ENCODE assay signal across 34 mouse cellular contexts in the genomic region with DNA sequence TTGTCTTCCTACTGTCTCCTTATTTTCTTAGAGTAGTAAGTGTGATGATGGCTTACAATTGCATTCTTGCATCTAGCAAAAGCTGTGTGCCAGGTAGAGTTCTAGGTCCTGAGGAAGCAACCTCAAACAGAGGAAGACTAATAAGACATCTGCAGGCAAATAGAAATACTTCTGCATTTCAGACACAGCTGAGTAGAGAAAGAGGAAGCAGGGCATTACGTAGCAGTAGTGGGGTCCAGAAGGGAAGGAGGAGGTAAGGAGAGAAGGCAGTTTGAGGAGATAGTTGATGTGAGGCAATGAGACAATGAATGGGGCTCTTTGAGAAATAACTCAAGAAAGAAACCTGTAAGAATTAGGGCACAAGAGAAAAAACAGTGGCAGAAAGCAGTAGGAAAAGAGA. TPM values are rescaled to one million over a fixed set of nuclear protein-coding genes. Genes with fewer than 3 reads are reported as not detected.
DNase-seq lines count a peak whose midpoint lies in the region; ATAC-seq and TF ChIP-seq lines count a peak whose summit lies in the region.
"Had no signal": no experiment of that assay in that cellular context is flagged by ENCODE, and none has a peak within 500 bp of the region (broad histone marks: within the 10 kb centered on the region; RNA-seq: fewer than 3 reads in every experiment).

No protein-coding gene starts in this region.

- ATAC-seq in lung, postnatal 0 days: no peak
- ATAC-seq in common myeloid progenitor, adult 5-6 weeks (replicated peaks; ENCODE audit: low read depth, poor library complexity, severe bottlenecking): peak; percentile 100
- ATAC-seq in neutrophil, adult 5-6 weeks (ENCODE audit: extremely low read depth, insufficient number of reproducible peaks, low FRiP score, poor library complexity, severe bottlenecking): peak; percentile 100
- ATAC-seq: forebrain, embryonic 13.5 days; hindbrain, embryonic 16.5 days; intestine, embryonic 15.5 days had no signal

- no peak overlapping the region for H3K27ac ChIP-seq in lung, postnatal 0 days (ENCODE audit: low read length)
- H3K27ac ChIP-seq: embryonic facial prominence, embryonic 13.5 days; forebrain, embryonic 13.5 days; heart, embryonic 10.5 days; hindbrain, embryonic 10.5 days; intestine, embryonic 15.5 days; midbrain, embryonic 12.5 days; stomach, postnatal 0 days had no signal

- H3K36me3 ChIP-seq in lung, postnatal 0 days (ENCODE audit: insufficient read depth, low read length): no peaks in the 10 kb centered on the region
- H3K36me3 ChIP-seq: embryonic facial prominence, embryonic 13.5 days; heart, embryonic 10.5 days; hindbrain, embryonic 10.5 days; intestine, embryonic 15.5 days; midbrain, embryonic 12.5 days had no signal

- TF ChIP-seq EP300 in lung, postnatal 0 days (IDR thresholded peaks at IDR 0.05): no peak

- H3K4me2 ChIP-seq in lung, postnatal 0 days (replicated peaks; ENCODE audit: low read depth, low read length): no peak overlapping the region
- H3K4me2 ChIP-seq: embryonic facial prominence, embryonic 13.5 days; forebrain, embryonic 13.5 days; intestine, embryonic 15.5 days; midbrain, embryonic 12.5 days had no signal

- no peaks in the 10 kb centered on the region; the same call in 1 of the 2 replicates for H3K4me1 ChIP-seq in lung, postnatal 0 days (ENCODE audit: insufficient read depth, low read depth, low read length)
- H3K4me1 ChIP-seq: embryonic facial prominence, embryonic 13.5 days; forebrain, embryonic 13.5 days; heart, embryonic 10.5 days; hindbrain, embryonic 10.5 days; intestine, embryonic 15.5 days; midbrain, embryonic 12.5 days had no signal

- no peak for TF ChIP-seq CTCF in lung, postnatal 0 days (IDR thresholded peaks at IDR 0.05)

- H3K9me3 ChIP-seq in lung, postnatal 0 days (ENCODE audit: low read length): no peaks in the 10 kb centered on the region
- H3K9me3 ChIP-seq: embryonic facial prominence, embryonic 13.5 days; forebrain, embryonic 13.5 days; heart, embryonic 10.5 days; hindbrain, embryonic 10.5 days; intestine, embryonic 15.5 days; midbrain, embryonic 12.5 days had no signal

- no peak overlapping the region for H3K9ac ChIP-seq in lung, postnatal 0 days (replicated peaks; ENCODE audit: low read depth)
- H3K9ac ChIP-seq: embryonic facial prominence, embryonic 13.5 days; forebrain, embryonic 13.5 days; intestine, embryonic 15.5 days; midbrain, embryonic 12.5 days had no signal

- no peaks in the 10 kb centered on the region for H3K27me3 ChIP-seq in lung, postnatal 0 days (replicated peaks; ENCODE audit: insufficient read depth, low read length)
- H3K27me3 ChIP-seq: embryonic facial prominence, embryonic 13.5 days; intestine, embryonic 15.5 days; midbrain, embryonic 12.5 days had no signal

- 88% methylated on average over 1 of the region's 1 CpGs for WGBS in lung, postnatal 0 days

- DNase-seq in lung, postnatal 0 days (ENCODE audit: low spot score): peak; percentile 16
- no peak for DNase-seq in lung, adult 18-20 months
- peak; percentile 83 for DNase-seq in A20 (ENCODE audit: low read depth, low spot score)
- no peak for DNase-seq in frontal cortex, postnatal 10 days (ENCODE audit: low spot score in 2 of 2)
- no peak for DNase-seq in frontal cortex, postnatal 36 days (ENCODE audit: low spot score in 2 of 2)
- DNase-seq: cerebellum, adult 2 months; cerebellum, postnatal 25 days; embryo, embryonic 11 days; kidney, adult 8-10 months; kidney, postnatal 14 days; lung, adult 2 months; right cerebral cortex, postnatal 25 days; thymus, adult 2 months; thymus, postnatal 4 days had no signal

- no peak overlapping the region for H3K4me3 ChIP-seq in lung, postnatal 0 days (ENCODE audit: low read depth, low read length)
- H3K4me3 ChIP-seq: embryonic facial prominence, embryonic 13.5 days; erythroblast, embryonic 14.5 days; forebrain, embryonic 13.5 days; heart, embryonic 10.5 days; hindbrain, embryonic 10.5 days; intestine, embryonic 15.5 days; midbrain, embryonic 12.5 days had no signal

RNA-seq across cellular contexts. Expression of gene Gm45261, which starts 59.3 kb away (rescaled TPM):
- not detected in 2 replicates for polyA plus RNA-seq in lung, postnatal 0 days (2015; fragmentation: Nextera tagmentation; extraction: Ambion mirVana)
- not detected in 2 replicates for total RNA-seq in common myeloid progenitor, adult 5-6 weeks (2017)
- not detected in 2 replicates for total RNA-seq in neutrophil, adult 5-6 weeks (2017)
- total RNA-seq: adrenal gland, postnatal 4 days; gastrocnemius, adult 8-10 months; layer of hippocampus, adult 18-20 months; layer of hippocampus, postnatal 14 days; liver, adult 2 months had no signal
- polyA plus RNA-seq: cerebellum, adult 2 months; embryonic facial prominence, embryonic 13.5 days; erythroblast, embryonic 14.5 days; forebrain, embryonic 13.5 days; gonadal fat pad, adult 2 months; heart, embryonic 10.5 days; heart, embryonic 16.5 days; hindbrain, embryonic 10.5 days; hindbrain, embryonic 16.5 days; intestine, embryonic 15.5 days; limb, embryonic 11.5 days; liver, adult 2 months; lung, adult 2 months; midbrain, embryonic 12.5 days; neural tube, embryonic 11.5 days; stomach, postnatal 0 days; thymus, adult 2 months had no signal

Comparison
In these comparisons a context has a peak if more than half of its experiments do, and no peak if none do; other contexts are left out.
1. DNase-seq: peak in lung, postnatal 0 days (single experiment) and A20 (single experiment); none in lung, adult 18-20 months (0 of 2), frontal cortex, postnatal 10 days (0 of 2) and frontal cortex, postnatal 36 days (0 of 2).